Mouse (Mus musculus): ENCODE data around the gene Hykk.

DNA sequence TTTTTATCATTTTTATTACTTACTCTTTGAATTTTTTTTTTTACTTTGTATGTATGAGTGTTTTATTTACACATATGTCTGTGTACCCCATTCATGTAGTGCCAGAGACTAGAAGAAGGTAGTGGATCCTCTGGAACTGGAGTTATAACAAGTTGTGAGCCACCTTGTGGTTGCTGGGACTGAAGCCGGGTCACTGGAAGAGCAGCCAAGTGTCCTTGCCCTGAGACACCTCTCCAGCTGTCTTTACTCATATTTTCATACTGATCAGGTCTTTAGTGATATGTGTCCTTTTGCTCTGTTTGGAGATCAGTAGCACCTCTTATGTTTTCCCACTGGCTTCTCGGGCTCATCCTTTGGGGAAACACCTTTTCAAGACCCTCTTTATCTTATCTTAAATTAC lies 27.4 kb downstream of the Hykk start:
- TF ChIP-seq EP300 (IDR thresholded peaks at IDR 0.05; ENCODE audit: low read depth) (no peak), CTCF (IDR thresholded peaks at IDR 0.05; ENCODE audit: low read depth) (no peak)

All from liver, embryonic 14.5 days (tissue).